Mouse (Mus musculus) C2C12 (cell line): Measurements from ENCODE around the gene Abcf1. TPM values are rescaled to one million over a fixed set of nuclear protein-coding genes. Genes with fewer than 3 reads are reported as not detected.
"Not testable (repeated sequence)": the region's sequence is repeated elsewhere in the genome, so short reads cannot be mapped to it uniquely, and the experiment has no call there.

Experiments used
- H3K27me3 ChIP-seq: one replicate; pipeline ENCODE4 v1.6.1; 2011; ENCODE audit not compliant: control insufficient read depth, insufficient read depth, insufficient read length
- H3K36me3 ChIP-seq: one replicate; pipeline ENCODE4 v1.6.1; 2011; ENCODE audit not compliant: control insufficient read depth, insufficient read depth
- H3K4me3 ChIP-seq: one replicate; pipeline ENCODE4 v1.5.1; 2011; ENCODE audit warnings: mild to moderate bottlenecking, control low read depth; ENCODE audit not compliant: poor library complexity, insufficient read depth, severe bottlenecking
- H3K79me2 ChIP-seq: one replicate; pipeline ENCODE4 v1.6.1; 2011; ENCODE audit not compliant: control insufficient read depth, insufficient read depth
- H3K79me3 ChIP-seq: one replicate; pipeline ENCODE4 v1.6.1; 2011; ENCODE audit warnings: low read depth, control low read depth
- H3ac ChIP-seq: one replicate; pipeline ENCODE3; 2011; ENCODE audit warnings: low read depth; ENCODE audit not compliant: control insufficient read depth, insufficient read length
- CEBPB ChIP-seq: IDR thresholded peaks from one replicate; pipeline ENCODE4 v1.6.1; 2011; ENCODE audit warnings: low read depth, mild to moderate bottlenecking, control low read depth, moderate library complexity
- CTCF ChIP-seq: IDR thresholded peaks from one replicate; pipeline ENCODE4 v1.5.1; 2011; ENCODE audit not compliant: control insufficient read depth, insufficient read depth, insufficient read length
- FOSL1 ChIP-seq: IDR thresholded peaks from one replicate; pipeline ENCODE4 v1.8.0; 2011; ENCODE audit warnings: mild to moderate bottlenecking, low read length; ENCODE audit not compliant: poor library complexity, insufficient read depth, severe bottlenecking
- MAX ChIP-seq: IDR thresholded peaks from one replicate; pipeline ENCODE4 v1.6.1; 2011; ENCODE audit warnings: mild to moderate bottlenecking, control low read depth
- MYOD1 ChIP-seq: IDR thresholded peaks from one replicate; pipeline ENCODE4 v1.6.1; 2011; ENCODE audit warnings: low read depth; ENCODE audit not compliant: control insufficient read depth, insufficient read length
- MYOG ChIP-seq: IDR thresholded peaks from one replicate; pipeline ENCODE4 v1.6.1; 2011; ENCODE audit not compliant: control insufficient read depth, insufficient read length; ENCODE audit errors: extremely low read depth
- USF1 ChIP-seq: IDR thresholded peaks from one replicate; pipeline ENCODE4 v1.6.1; 2011; ENCODE audit warnings: low read depth, mild to moderate bottlenecking, control low read depth, moderate library complexity
- polyA plus RNA-seq: library from polyadenylated mRNA; unstranded; fragments of >200 nt; fragmentation: generic; extraction: Trizol; gene quantifications from one replicate; pipeline ENCODE4 v1.2.1, GENCODE M21; 2012; ENCODE audit warnings: missing spikeins

Gene Abcf1
- polyA plus RNA-seq, 1 experiment: 82.6 TPM

- TF ChIP-seq MYOG: no peak
- no peak for TF ChIP-seq CTCF
- no peak for TF ChIP-seq MYOD1
- no peak for TF ChIP-seq USF1
- TF ChIP-seq MAX: no peak
- no peak for TF ChIP-seq FOSL1
- no peak for TF ChIP-seq CEBPB
- Histone ChIP-seq H3K79me3 (no peaks in the 10 kb centered on the region), H3K79me2 (no peaks in the 10 kb centered on the region), H3ac (no peak overlapping the region), H3K27me3 (no peaks in the 10 kb centered on the region), H3K4me3 (no peak overlapping the region), H3K36me3 (no peaks in the 10 kb centered on the region)
These were observed 30.5 kb downstream of the Abcf1 start for GRCm38 (mm10) chr17:35939108-35939507.

GRCm38 (mm10) chr17:35937700-35938348 is 31.7 kb downstream of the Abcf1 start:
- H3K36me3 ChIP-seq: peaks cover under 1% of the 10 kb centered on the region
- no peaks in the 10 kb centered on the region for H3K79me3 ChIP-seq

GRCm38 (mm10) chr17:35935763-35936162 is 33.8 kb downstream of the Abcf1 start:
- H3K27me3 ChIP-seq, H3K79me3 ChIP-seq, H3K4me3 ChIP-seq, H3ac ChIP-seq, H3K79me2 ChIP-seq: not testable (repeated sequence)
- H3K36me3 ChIP-seq: peaks cover 11% of the 10 kb centered on the region

More at GRCm38 (mm10) chr17:35937700-35938348, 31.7 kb downstream of the Abcf1 start:
- Histone ChIP-seq H3K79me2 (no peaks in the 10 kb centered on the region), H3K4me3 (no peak overlapping the region), H3K27me3 (no peaks in the 10 kb centered on the region), H3ac (no peak overlapping the region)
- TF ChIP-seq CEBPB (no peak), CTCF (peak; percentile 23)

- H3ac ChIP-seq: no peak overlapping the region
- peaks cover 41% of the 10 kb centered on the region for H3K36me3 ChIP-seq
- no peaks in the 10 kb centered on the region for H3K27me3 ChIP-seq
- H3K4me3 ChIP-seq: no peak overlapping the region
- H3K79me2 ChIP-seq: no peaks in the 10 kb centered on the region
- no peak for TF ChIP-seq MAX
- TF ChIP-seq MYOD1: no peak
- no peak for TF ChIP-seq MYOG
- no peak for TF ChIP-seq USF1
- no peak for TF ChIP-seq FOSL1
- no peak for TF ChIP-seq CEBPB
- TF ChIP-seq CTCF: no peak
- no peaks in the 10 kb centered on the region for H3K79me3 ChIP-seq
These were observed 37.0 kb downstream of the Abcf1 start for GRCm38 (mm10) chr17:35932608-35933007.

GRCm38 (mm10) chr17:35930627-35931026 is 38.9 kb downstream of the Abcf1 start:
- no peaks in the 10 kb centered on the region for H3K79me2 ChIP-seq
- H3K4me3 ChIP-seq: no peak overlapping the region
- H3K79me3 ChIP-seq: no peaks in the 10 kb centered on the region
- TF ChIP-seq FOSL1 (no peak), CEBPB (no peak), MYOG (no peak), USF1 (no peak), MYOD1 (no peak), MAX (no peak), CTCF (no peak)
- no peaks in the 10 kb centered on the region for H3K27me3 ChIP-seq
- peaks cover 59% of the 10 kb centered on the region for H3K36me3 ChIP-seq
- no peak overlapping the region for H3ac ChIP-seq

- H3K4me3 ChIP-seq: no peak overlapping the region
- H3ac ChIP-seq: no peak overlapping the region
- H3K36me3 ChIP-seq: peaks cover 70% of the 10 kb centered on the region
- H3K27me3 ChIP-seq: no peaks in the 10 kb centered on the region
- H3K79me2 ChIP-seq: no peaks in the 10 kb centered on the region
- H3K79me3 ChIP-seq: no peaks in the 10 kb centered on the region
- TF ChIP-seq FOSL1: no peak
- TF ChIP-seq MYOG: no peak
- no peak for TF ChIP-seq USF1
- no peak for TF ChIP-seq CEBPB
- TF ChIP-seq CTCF: no peak
- no peak for TF ChIP-seq MYOD1
- no peak for TF ChIP-seq MAX
These were observed 40.0 kb downstream of the Abcf1 start for GRCm38 (mm10) chr17:35929534-35929933.
